Mouse (Mus musculus) neural tube, embryonic 11.5 days (tissue): ENCODE data around the gene Trim17. TPM values are rescaled to one million over a fixed set of nuclear protein-coding genes. Genes with fewer than 3 reads are reported as not detected.

Experiments used
- ATAC-seq: fragments of 200-750 bp; cut with Nextera tagmentation; 2 replicates; pipeline ENCODE4 v1.8.0; 2017; ENCODE audit warnings: moderate number of reproducible peaks, mild to moderate bottlenecking, moderate TSS enrichment, moderate library complexity; ENCODE audit not compliant: insufficient read depth, low FRiP score, low TSS enrichment
- DNase-seq: peaks from one replicate; pipeline ENCODE4 v3.0.0-alpha.2; 2015; ENCODE audit warnings: low spot score
- H3K27ac ChIP-seq: fragments of 300-500 bp; sonication (generic); 2 replicates; pipeline ENCODE4 v1.5.1; 2014; ENCODE audit warnings: low read depth, mild to moderate bottlenecking, low read length
- H3K27me3 ChIP-seq: fragments of 300-500 bp; sonication (generic); 2 replicates; pipeline ENCODE4 v1.6.1; 2014; ENCODE audit warnings: mild to moderate bottlenecking, low read length, mixed read lengths; ENCODE audit not compliant: control insufficient read depth, insufficient read depth
- H3K36me3 ChIP-seq: fragments of 300-500 bp; sonication (generic); 2 replicates; pipeline ENCODE4 v1.6.1; 2014; ENCODE audit warnings: mild to moderate bottlenecking, low read length, moderate library complexity, mixed read lengths; ENCODE audit not compliant: control insufficient read depth, insufficient read depth
- H3K4me1 ChIP-seq: fragments of 300-500 bp; sonication (generic); 2 replicates; pipeline ENCODE4 v1.6.1; 2014; ENCODE audit warnings: low read length, mixed read lengths; ENCODE audit not compliant: control insufficient read depth, insufficient read depth
- H3K4me2 ChIP-seq: fragments of 300-500 bp; sonication (generic); 2 replicates; pipeline ENCODE4 v1.6.1; 2014; ENCODE audit warnings: low read depth, mild to moderate bottlenecking, moderate library complexity
- H3K4me3 ChIP-seq: fragments of 300-500 bp; sonication (generic); 2 replicates; pipeline ENCODE4 v1.5.1; 2014; ENCODE audit warnings: low read depth, low read length
- H3K9ac ChIP-seq: fragments of 300-500 bp; sonication (generic); 2 replicates; pipeline ENCODE4 v1.6.1; 2014; ENCODE audit warnings: mild to moderate bottlenecking, low read length
- H3K9me3 ChIP-seq: fragments of 300-500 bp; sonication (generic); 2 replicates; pipeline ENCODE4 v1.6.1; 2016; ENCODE audit warnings: low read length; ENCODE audit not compliant: control insufficient read depth
- WGBS: fragments of 180-500 bp; shearing (Covaris S2); extraction: QIAGEN DNeasy Blood & Tissue Kit; methylation state at CpG from one replicate; pipeline ENCODE4 v1.1.7; 2014; 5-methylcytosine and 5-hydroxymethylcytosine counted together
- polyA plus RNA-seq: library from polyadenylated mRNA; unstranded; fragments of >200 nt; fragmentation: Nextera tagmentation; extraction: Ambion mirVana; gene quantifications from 2 replicates; pipeline ENCODE4 v1.2.1, GENCODE M21; 2014

The Trim17 gene
- polyA plus RNA-seq, 1 experiment from 2014 or later: 0.88 TPM

DNA sequence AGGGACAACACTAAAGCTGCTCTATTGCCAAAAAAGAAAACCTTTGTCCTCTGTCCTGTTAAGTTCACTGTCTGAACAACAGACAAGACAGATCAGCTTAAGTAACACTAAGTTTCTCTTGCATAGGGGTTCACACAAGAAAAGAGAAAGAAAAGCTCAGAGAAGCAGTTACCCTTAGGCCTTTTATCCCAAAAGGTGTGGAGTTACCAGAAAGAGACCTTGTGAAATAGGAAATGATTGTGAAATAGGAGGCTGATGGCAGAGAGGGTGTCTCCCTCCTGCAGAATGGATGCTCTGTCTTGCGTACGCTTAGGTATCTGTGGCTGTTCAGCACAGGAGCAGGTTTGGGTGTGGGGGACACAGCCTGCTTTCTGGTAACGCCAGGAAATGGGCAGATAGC lies 24.7 kb downstream of the Trim17 start:
- 90% methylated on average over 3 of the region's 3 CpGs for WGBS
- H3K27ac ChIP-seq: no peak overlapping the region
- H3K9me3 ChIP-seq: no peaks in the 10 kb centered on the region
- peak overlapping the region; percentile 96 for H3K4me3 ChIP-seq
- no peaks in the 10 kb centered on the region for H3K27me3 ChIP-seq
- H3K36me3 ChIP-seq: peaks cover 5% of the 10 kb centered on the region
- peaks cover 21% of the 10 kb centered on the region for H3K4me1 ChIP-seq
- ATAC-seq (no peak), DNase-seq (no peak)
- peak overlapping the region; percentile 81 for H3K4me2 ChIP-seq
- H3K9ac ChIP-seq: peak overlapping the region; percentile 33

DNA sequence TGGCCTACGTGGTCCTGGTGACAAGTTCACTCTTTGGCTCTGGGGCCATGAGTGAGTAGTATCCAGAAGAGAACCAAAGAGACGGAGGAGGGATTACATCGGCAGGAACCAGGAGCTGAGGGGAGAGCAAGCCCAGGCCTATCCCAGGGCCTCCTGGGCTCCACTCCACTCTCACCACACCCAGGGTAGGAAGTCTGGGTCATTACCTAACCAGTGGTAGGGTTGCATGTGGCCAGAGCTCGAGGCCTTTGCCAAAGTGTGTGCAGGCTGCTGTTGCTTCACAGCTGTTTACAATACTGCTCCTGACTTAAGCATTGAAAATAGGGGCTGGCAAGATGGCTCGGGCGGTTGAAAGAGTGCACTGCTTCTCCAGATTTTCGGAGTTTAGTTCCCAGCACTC lies 25.2 kb downstream of the Trim17 start:
- Histone ChIP-seq H3K27me3 (no peaks in the 10 kb centered on the region), H3K27ac (no peak overlapping the region), H3K9me3 (no peaks in the 10 kb centered on the region), H3K36me3 (peaks cover 8% of the 10 kb centered on the region), H3K4me3 (peak overlapping the region; percentile 96), H3K9ac (peak overlapping the region; percentile 33; the same call in 1 of the 2 replicates), H3K4me1 (peaks cover 21% of the 10 kb centered on the region), H3K4me2 (peak overlapping the region; percentile 81)
- DNase-seq (no peak), ATAC-seq (no peak)
- 87% methylated on average over 7 of the region's 7 CpGs for WGBS

DNA sequence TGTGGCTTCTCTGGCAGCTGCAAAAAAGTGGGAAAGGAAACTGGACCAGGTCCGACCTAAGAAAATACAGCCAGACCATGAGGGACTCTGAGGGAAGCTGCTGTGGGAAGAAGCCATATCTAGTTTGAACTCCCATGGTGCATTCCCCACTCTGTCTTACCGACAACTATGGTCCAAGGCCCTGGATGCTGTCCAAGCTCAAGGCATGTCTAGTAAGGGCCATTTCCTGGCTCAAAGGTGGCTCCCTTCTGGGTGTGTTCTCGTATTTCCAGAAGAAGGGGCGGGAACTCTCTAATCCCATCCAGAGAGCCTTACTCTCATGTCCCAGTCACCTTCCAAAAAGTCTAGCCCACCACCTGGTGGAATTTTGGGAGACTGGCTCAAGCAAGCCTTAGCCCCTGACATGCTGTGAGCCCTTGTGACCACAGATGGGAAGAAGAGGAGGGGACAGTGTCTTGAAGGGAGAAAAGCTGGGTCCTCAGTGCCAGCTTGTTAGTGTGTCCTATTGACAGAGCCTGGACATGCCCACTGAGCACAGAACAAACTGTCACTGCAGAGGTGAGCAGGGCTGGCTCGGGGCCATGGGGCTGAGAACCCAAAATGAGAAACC lies 26.0 kb downstream of the Trim17 start:
- ATAC-seq (no peak), DNase-seq (no peak)
- H3K27ac ChIP-seq: no peak overlapping the region
- H3K36me3 ChIP-seq: peaks cover 8% of the 10 kb centered on the region
- H3K4me2 ChIP-seq: no peak overlapping the region; the same call in 1 of the 2 replicates
- no peaks in the 10 kb centered on the region for H3K9me3 ChIP-seq
- no peak overlapping the region for H3K9ac ChIP-seq
- peaks cover 21% of the 10 kb centered on the region for H3K4me1 ChIP-seq
- H3K27me3 ChIP-seq: no peaks in the 10 kb centered on the region
- H3K4me3 ChIP-seq: no peak overlapping the region
- WGBS: 74% methylated on average over 5 of the region's 5 CpGs

DNA sequence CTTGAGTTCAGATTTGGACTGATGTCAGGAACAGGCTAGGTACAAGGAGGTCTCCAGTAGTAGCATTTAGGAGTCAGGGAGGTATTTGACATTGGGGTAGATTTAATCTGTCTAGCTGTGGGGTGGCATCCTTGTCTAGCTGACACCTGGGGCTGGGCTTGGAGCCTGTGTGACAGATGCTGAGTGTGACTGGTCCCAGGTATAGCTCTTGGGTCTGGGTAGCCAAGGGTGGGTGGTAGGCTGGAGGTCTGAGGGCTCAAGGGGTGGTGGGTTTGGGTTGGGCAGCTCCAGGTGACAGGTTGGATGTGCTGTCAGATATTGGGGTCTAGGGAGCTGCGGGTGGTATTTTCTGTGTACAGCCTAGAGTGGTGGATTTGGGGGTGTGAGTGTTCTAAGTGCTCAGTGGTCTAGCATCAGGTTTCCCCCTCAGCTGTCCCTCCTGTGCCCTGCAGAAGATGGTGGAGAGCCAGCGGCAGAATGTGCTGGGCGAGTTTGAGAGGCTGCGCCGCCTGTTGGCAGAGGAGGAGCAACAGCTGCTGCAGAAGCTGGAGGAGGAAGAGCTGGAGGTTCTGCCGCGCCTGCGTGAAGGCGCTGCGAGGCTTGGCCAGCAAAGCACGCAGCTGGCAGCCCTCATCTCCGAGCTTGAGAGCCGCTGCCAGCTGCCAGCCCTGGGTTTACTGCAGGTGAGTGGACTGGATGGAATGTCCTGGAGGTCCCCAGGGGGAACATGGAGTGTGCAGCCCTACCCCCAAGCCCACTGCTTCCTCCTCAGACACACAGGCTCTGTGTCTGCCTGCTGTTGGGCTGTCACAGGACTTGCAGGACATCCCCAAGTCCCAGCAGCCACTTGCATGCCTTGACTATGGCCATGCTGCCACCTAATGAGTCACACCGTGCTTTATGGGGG lies 27.3 kb downstream of the Trim17 start:
- Histone ChIP-seq H3K9me3 (no peaks in the 10 kb centered on the region), H3K27me3 (no peaks in the 10 kb centered on the region), H3K4me3 (no peak overlapping the region), H3K4me1 (peaks cover 21% of the 10 kb centered on the region), H3K4me2 (no peak overlapping the region), H3K27ac (no peak overlapping the region), H3K36me3 (peaks cover 8% of the 10 kb centered on the region), H3K9ac (no peak overlapping the region)
- ATAC-seq (no peak), DNase-seq (peak; percentile 49)
- 68% methylated on average over 14 of the region's 14 CpGs for WGBS

DNA sequence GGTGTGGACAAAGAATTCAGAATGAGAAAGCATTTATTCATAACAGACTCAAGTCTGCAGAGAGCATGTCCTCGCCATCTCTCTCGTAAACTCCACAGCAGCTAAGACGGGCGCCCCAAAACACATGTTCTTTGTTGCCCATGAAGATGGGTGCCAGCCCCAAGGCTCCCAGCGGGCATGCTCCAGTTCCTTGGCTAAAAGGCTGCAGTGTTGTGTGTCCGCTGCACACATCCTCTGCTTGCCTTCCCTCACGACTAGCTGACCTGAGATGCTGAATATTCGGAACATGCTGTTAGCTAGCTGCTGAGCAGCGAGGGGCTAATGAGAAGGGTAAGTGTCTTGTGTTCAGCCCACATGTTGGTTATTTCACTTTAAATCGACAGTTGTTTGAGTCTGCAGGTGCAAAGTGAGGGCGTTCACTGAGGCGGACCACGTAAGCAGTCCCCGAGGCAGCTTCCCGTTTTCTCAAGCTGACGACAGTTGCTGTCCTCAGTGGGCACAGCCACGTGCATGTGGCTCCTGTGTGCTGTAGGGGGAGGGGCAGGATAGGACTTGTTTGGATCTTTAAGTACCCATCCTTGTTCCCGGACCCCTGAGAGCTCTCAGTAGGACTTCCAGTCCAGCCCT lies 28.1 kb downstream of the Trim17 start:
- 86% methylated on average over 18 of the region's 18 CpGs for WGBS
- DNase-seq (no peak), ATAC-seq (no peak)
- Histone ChIP-seq H3K27ac (no peak overlapping the region), H3K4me1 (peaks cover 17% of the 10 kb centered on the region), H3K9me3 (no peaks in the 10 kb centered on the region), H3K36me3 (peaks cover 8% of the 10 kb centered on the region), H3K9ac (no peak overlapping the region), H3K4me2 (no peak overlapping the region), H3K4me3 (no peak overlapping the region), H3K27me3 (no peaks in the 10 kb centered on the region)

DNA sequence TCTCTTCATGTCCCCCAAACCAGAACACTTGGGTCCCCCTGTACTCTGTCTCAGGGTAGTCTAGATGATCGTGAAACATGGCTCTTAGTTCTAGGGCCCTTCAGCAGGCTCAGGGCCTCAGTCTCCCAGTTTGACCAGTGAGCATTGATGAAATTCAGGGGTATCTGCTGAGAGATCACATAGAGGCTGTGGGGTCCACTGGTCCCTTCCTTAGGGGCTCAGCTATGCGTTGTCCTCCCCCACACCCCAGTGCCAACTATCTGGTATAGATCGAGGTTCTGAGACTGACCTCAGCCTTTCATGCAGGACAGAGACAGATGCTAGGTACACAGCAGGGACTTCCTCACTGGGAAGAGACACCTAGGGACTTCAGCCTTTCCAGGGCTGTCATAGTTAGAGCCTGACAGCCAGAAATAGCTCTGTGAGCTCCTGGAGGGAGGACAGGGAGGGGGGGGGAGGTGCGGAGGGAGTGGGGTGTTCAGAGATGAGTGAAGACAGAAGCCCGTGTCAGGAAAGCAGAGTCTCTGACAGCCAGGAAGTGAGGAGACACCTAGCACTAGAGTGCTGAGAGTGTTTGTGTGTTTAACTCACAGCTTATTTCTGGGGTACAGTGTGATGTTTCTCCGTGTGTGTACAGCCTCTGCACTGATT lies 29.3 kb downstream of the Trim17 start:
- H3K9me3 ChIP-seq: no peaks in the 10 kb centered on the region
- no peak overlapping the region for H3K9ac ChIP-seq
- WGBS: 96% methylated on average over 6 of the region's 6 CpGs
- H3K4me1 ChIP-seq: peaks cover 14% of the 10 kb centered on the region
- ATAC-seq: no peak
- H3K4me2 ChIP-seq: no peak overlapping the region
- H3K27ac ChIP-seq: no peak overlapping the region
- H3K36me3 ChIP-seq: peaks cover 11% of the 10 kb centered on the region
- no peak for DNase-seq
- H3K4me3 ChIP-seq: no peak overlapping the region
- no peaks in the 10 kb centered on the region for H3K27me3 ChIP-seq

DNA sequence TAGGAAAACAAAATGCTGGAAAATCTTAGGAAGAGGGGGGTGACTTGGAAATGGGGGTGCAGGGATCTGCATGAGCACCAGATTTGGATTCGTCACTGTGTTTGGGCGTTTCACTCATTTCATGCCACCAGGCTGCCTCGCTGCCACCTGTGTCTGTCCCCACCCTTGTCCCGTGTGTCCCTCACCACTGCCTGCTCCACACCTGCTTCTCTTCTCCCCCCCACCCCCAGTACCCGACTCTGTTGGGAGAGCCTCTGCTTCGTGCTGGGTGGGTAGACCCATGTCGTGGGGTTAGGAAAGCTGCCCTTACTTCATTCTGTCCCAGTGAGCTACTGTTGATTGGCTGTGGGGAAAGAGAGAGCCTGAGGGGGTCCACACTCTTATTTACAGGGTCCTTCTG lies 30.2 kb downstream of the Trim17 start:
- no peak overlapping the region for H3K4me3 ChIP-seq
- no peak overlapping the region for H3K9ac ChIP-seq
- H3K4me1 ChIP-seq: peaks cover 5% of the 10 kb centered on the region
- H3K27ac ChIP-seq: no peak overlapping the region
- ATAC-seq (no peak), DNase-seq (no peak)
- 94% methylated on average over 7 of the region's 7 CpGs for WGBS
- H3K9me3 ChIP-seq: no peaks in the 10 kb centered on the region
- peaks cover 11% of the 10 kb centered on the region for H3K36me3 ChIP-seq
- H3K27me3 ChIP-seq: no peaks in the 10 kb centered on the region
- no peak overlapping the region for H3K4me2 ChIP-seq

DNA sequence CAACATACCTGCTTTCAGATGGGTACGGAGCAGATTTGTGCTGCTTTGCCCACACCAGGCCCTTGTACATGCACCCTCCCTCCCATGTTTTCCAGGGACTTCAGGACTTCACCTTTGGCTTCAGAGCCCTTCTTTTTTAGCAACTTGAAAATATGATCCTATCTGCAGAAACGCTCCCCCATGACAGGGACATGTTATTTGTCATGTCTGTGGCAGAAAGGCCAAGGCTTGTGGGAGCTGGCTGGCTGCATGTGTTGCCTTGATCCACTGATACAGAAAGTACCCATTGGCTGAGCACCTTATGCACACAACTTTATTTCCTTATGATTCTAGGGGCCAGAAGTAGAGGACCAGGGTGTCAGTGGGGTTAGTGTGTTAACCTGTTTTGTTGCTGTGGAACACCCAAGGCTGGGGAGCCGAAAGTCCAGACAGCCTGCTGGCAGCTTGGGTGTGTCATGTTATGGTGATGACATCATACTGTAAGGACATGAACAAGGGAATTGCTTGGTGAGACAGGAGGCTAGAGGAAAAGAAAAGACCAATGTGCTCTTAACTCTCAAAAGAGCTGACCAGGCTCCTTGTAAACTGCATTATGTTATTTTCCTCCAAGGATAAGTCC lies 30.9 kb downstream of the Trim17 start:
- peaks cover 11% of the 10 kb centered on the region for H3K36me3 ChIP-seq
- WGBS: 91% methylated on average over 3 of the region's 3 CpGs
- DNase-seq: no peak

More for the DNA sequence above, 30.9 kb downstream of the Trim17 start:
- no peak overlapping the region for H3K27ac ChIP-seq
- no peak for ATAC-seq
- no peaks in the 10 kb centered on the region for H3K4me1 ChIP-seq
- no peaks in the 10 kb centered on the region for H3K9me3 ChIP-seq
- H3K9ac ChIP-seq: no peak overlapping the region
- no peak overlapping the region for H3K4me2 ChIP-seq
- H3K4me3 ChIP-seq: no peak overlapping the region
- H3K27me3 ChIP-seq: no peaks in the 10 kb centered on the region
